Mouse (Mus musculus) spleen, adult 2 months (tissue): ENCODE data around the gene 4933427I04Rik.

Experiments
- CTCF ChIP-seq: fragments of 200-500 bp; IDR thresholded peaks from 2 replicates; pipeline ENCODE4 v1.5.1; 2011; ENCODE audit warnings: mild to moderate bottlenecking, inconsistent platforms; ENCODE audit not compliant: insufficient read depth, insufficient read length, insufficient replicate concordance; ENCODE audit errors: extremely low read depth
- POLR2A ChIP-seq: fragments of 200-500 bp; IDR thresholded peaks from 2 replicates; pipeline ENCODE4 v1.6.1; 2011; ENCODE audit warnings: low read depth, low read length, inconsistent platforms

DNA sequence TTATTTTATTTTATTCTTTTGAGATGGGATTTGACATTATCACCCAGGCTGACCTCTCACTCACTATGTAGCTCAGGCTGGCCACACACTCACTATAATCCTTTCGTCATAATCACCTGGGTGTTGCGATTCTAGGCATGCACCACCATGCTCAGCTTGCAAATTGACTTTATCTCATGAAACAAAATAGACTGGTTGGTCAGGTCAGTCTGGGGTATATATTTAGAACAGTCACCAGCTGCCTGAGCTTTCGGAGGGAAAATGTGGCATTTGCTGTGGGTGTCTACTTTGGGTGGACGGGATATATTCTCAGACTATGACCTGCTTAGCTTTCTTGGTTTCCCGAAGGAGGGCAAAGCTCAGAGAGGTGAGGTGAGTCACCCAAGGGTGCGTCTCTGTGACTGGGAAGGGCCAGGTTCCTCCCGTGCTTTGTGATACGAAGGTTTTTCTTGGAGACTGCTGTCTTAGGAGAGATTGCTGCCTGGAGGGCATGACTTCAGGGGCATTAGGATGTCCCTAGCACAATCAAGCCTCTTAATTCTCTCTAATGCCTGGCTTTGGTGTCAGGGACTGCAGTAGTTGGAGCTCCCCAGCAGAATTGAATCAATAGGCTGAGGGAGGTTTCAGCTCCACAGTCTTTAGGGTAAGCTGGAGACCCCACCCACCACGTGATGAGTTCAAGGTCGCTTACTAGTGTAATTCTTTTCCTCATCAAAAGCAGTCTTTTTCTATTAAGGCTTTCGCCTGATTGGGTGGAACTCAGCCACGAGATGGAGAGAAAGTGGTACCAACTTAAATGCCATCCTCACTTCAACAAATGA lies 48.8 kb upstream of the 4933427I04Rik start:
- TF ChIP-seq POLR2A (no peak), CTCF (no peak)
